Mouse (Mus musculus) C2C12 (cell line): ENCODE measurements around the gene Pan3. TPM values are rescaled to one million over a fixed set of nuclear protein-coding genes. Genes with fewer than 3 reads are reported as not detected.
A peak's percentile ranks its signal among the peaks of the same experiment; 100 is the strongest.

Experiments
- H3K27me3 ChIP-seq: one replicate; pipeline ENCODE4 v1.6.1; 2011; ENCODE audit not compliant: control insufficient read depth, insufficient read depth, insufficient read length
- H3K36me3 ChIP-seq: one replicate; pipeline ENCODE4 v1.6.1; 2011; ENCODE audit not compliant: control insufficient read depth, insufficient read depth
- H3K4me3 ChIP-seq: one replicate; pipeline ENCODE4 v1.5.1; 2011; ENCODE audit warnings: mild to moderate bottlenecking, control low read depth; ENCODE audit not compliant: poor library complexity, insufficient read depth, severe bottlenecking
- H3K79me2 ChIP-seq: one replicate; pipeline ENCODE4 v1.6.1; 2011; ENCODE audit not compliant: control insufficient read depth, insufficient read depth
- H3K79me3 ChIP-seq: one replicate; pipeline ENCODE4 v1.6.1; 2011; ENCODE audit warnings: low read depth, control low read depth
- H3ac ChIP-seq: one replicate; pipeline ENCODE3; 2011; ENCODE audit warnings: low read depth; ENCODE audit not compliant: control insufficient read depth, insufficient read length
- CEBPB ChIP-seq: IDR thresholded peaks from one replicate; pipeline ENCODE4 v1.6.1; 2011; ENCODE audit warnings: low read depth, mild to moderate bottlenecking, control low read depth, moderate library complexity
- CTCF ChIP-seq: IDR thresholded peaks from one replicate; pipeline ENCODE4 v1.5.1; 2011; ENCODE audit not compliant: control insufficient read depth, insufficient read depth, insufficient read length
- FOSL1 ChIP-seq: IDR thresholded peaks from one replicate; pipeline ENCODE4 v1.8.0; 2011; ENCODE audit warnings: mild to moderate bottlenecking, low read length; ENCODE audit not compliant: poor library complexity, insufficient read depth, severe bottlenecking
- MAX ChIP-seq: IDR thresholded peaks from one replicate; pipeline ENCODE4 v1.6.1; 2011; ENCODE audit warnings: mild to moderate bottlenecking, control low read depth
- MYOD1 ChIP-seq: IDR thresholded peaks from one replicate; pipeline ENCODE4 v1.6.1; 2011; ENCODE audit warnings: low read depth; ENCODE audit not compliant: control insufficient read depth, insufficient read length
- MYOG ChIP-seq: IDR thresholded peaks from one replicate; pipeline ENCODE4 v1.6.1; 2011; ENCODE audit not compliant: control insufficient read depth, insufficient read length; ENCODE audit errors: extremely low read depth
- USF1 ChIP-seq: IDR thresholded peaks from one replicate; pipeline ENCODE4 v1.6.1; 2011; ENCODE audit warnings: low read depth, mild to moderate bottlenecking, control low read depth, moderate library complexity
- polyA plus RNA-seq: library from polyadenylated mRNA; unstranded; fragments of >200 nt; fragmentation: generic; extraction: Trizol; gene quantifications from one replicate; pipeline ENCODE4 v1.2.1, GENCODE M21; 2012; ENCODE audit warnings: missing spikeins

Pan3 gene
- polyA plus RNA-seq, 1 experiment = 12.8 TPM

DNA sequence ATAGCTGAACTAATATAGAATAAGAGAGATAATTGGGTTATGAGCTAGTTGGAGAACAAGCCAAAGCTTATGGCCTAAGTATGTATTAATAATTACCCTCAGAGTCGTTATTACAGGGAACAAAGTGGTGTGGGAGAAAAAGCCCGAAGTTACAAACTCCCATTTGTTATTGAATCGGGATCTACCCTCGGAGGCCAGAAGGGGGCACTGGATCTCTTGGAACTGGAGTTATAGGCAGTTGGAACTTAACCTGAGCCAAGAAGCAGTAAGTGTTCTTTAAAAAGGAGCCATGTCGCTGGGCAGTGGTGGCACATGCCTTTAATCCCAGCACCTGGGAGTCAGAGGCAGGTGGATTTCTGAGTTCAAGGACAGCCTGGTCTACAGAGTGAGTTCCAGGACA is 27.5 kb upstream of the Pan3 start:
- no peaks in the 10 kb centered on the region for H3K36me3 ChIP-seq
- H3K4me3 ChIP-seq = no peak overlapping the region
- no peak overlapping the region for H3ac ChIP-seq
- no peaks in the 10 kb centered on the region for H3K79me2 ChIP-seq
- no peak for TF ChIP-seq CEBPB
- TF ChIP-seq USF1 = no peak
- TF ChIP-seq MYOD1 = no peak
- TF ChIP-seq MAX = no peak
- no peak for TF ChIP-seq CTCF
- no peak for TF ChIP-seq MYOG
- TF ChIP-seq FOSL1 = no peak
- H3K79me3 ChIP-seq = no peaks in the 10 kb centered on the region
- peaks cover 21% of the 10 kb centered on the region for H3K27me3 ChIP-seq

- Histone ChIP-seq H3K4me3 (no peak overlapping the region), H3K27me3 (peaks cover 2% of the 10 kb centered on the region), H3ac (no peak overlapping the region), H3K79me3 (no peaks in the 10 kb centered on the region), H3K79me2 (no peaks in the 10 kb centered on the region), H3K36me3 (no peaks in the 10 kb centered on the region)
- TF ChIP-seq FOSL1 (no peak), CEBPB (no peak), MYOG (no peak), USF1 (no peak), MAX (no peak), MYOD1 (no peak), CTCF (no peak)
Observed at GRCm38 (mm10) chr5:147406135-147406534, 23.8 kb upstream of the Pan3 start.

DNA sequence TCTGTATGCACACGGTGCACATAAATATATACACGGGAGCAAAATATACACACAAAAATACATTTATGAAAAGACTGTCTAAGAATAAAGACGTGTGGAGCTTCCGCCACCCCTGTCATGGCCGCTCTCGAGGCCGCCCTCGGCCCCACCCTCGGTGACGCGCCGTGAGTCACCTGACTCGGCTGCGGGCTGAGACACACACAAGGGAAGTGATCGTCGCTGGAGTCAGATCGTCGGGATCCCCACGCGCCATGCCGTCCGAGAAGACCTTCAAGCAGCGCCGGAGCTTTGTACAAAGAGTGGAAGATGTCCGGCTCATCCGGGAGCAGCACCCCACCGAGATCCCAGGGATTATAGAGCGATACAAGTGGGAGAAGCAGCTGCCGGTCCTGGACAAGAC is 21.2 kb upstream of the Pan3 start:
- Histone ChIP-seq H3K27me3 (no peaks in the 10 kb centered on the region), H3K36me3 (no peaks in the 10 kb centered on the region), H3K79me2 (no peaks in the 10 kb centered on the region), H3K4me3 (no peak overlapping the region), H3K79me3 (peaks cover 1% of the 10 kb centered on the region), H3ac (no peak overlapping the region)
- TF ChIP-seq MAX (no peak), MYOG (no peak), USF1 (no peak), CTCF (no peak), MYOD1 (no peak), CEBPB (no peak)

DNA sequence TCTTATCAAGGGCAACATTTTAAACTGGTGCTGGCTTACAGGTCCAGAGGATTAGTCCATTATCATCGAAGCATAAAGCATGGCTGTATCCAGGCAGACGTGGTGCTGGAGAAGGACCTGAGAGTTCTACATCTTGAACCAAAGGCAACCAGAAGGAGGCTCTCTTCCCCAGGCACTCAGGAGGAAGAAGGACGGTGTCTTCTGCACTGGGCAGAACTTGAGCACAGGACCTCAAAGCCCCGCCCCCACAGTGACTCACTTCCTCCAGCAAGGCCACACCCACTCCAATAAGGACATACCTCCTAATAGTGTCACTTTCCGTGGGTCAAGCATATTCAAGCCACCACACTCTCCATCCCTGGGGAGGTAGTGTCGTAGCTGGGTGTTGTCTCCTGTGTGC is 19.4 kb upstream of the Pan3 start:
- Histone ChIP-seq H3ac (no peak overlapping the region), H3K27me3 (no peaks in the 10 kb centered on the region), H3K36me3 (no peaks in the 10 kb centered on the region), H3K79me3 (peaks cover 1% of the 10 kb centered on the region), H3K79me2 (no peaks in the 10 kb centered on the region), H3K4me3 (no peak overlapping the region)
- TF ChIP-seq MAX = no peak
- no peak for TF ChIP-seq MYOD1
- TF ChIP-seq CTCF = no peak
- TF ChIP-seq MYOG = no peak
- TF ChIP-seq USF1 = no peak
- no peak for TF ChIP-seq CEBPB
- TF ChIP-seq FOSL1 = no peak

DNA sequence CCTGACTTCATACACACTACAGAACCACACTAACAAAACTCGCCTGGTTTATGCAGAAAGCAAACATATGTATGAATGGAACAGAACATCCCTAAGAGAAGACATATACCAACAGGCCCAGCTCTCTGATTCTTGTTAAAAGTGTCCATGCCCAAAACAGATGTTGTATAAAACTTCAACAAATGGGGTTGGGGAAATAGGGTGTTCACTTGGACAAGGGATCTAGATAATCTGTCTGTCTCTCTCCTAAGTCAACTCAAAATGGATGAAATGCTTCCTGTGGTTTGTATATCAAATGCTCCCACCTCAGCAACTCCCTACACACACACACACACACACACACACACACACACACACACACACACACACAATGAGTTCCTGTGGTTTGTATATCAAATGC is 12.0 kb upstream of the Pan3 start:
- Histone ChIP-seq H3K79me2 (no peaks in the 10 kb centered on the region), H3K27me3 (no peaks in the 10 kb centered on the region), H3K36me3 (no peaks in the 10 kb centered on the region), H3ac (no peak overlapping the region), H3K79me3 (no peaks in the 10 kb centered on the region), H3K4me3 (no peak overlapping the region)
- TF ChIP-seq USF1 = no peak
- TF ChIP-seq MYOG = no peak
- TF ChIP-seq MYOD1 = no peak
- TF ChIP-seq FOSL1 = no peak
- no peak for TF ChIP-seq MAX
- TF ChIP-seq CEBPB = no peak
- no peak for TF ChIP-seq CTCF

- no peak overlapping the region for H3K4me3 ChIP-seq
- TF ChIP-seq MAX = no peak
- TF ChIP-seq MYOG = no peak
- TF ChIP-seq CTCF = peak; percentile 11
- no peak for TF ChIP-seq FOSL1
- H3K27me3 ChIP-seq = no peaks in the 10 kb centered on the region
- no peaks in the 10 kb centered on the region for H3K79me2 ChIP-seq
- H3ac ChIP-seq = no peak overlapping the region
- no peaks in the 10 kb centered on the region for H3K79me3 ChIP-seq
- no peaks in the 10 kb centered on the region for H3K36me3 ChIP-seq
Observed at GRCm38 (mm10) chr5:147418394-147419121, 11.4 kb upstream of the Pan3 start.
